Mouse (Mus musculus) heart, adult 2 months (tissue): ENCODE results near the gene Acin1.

Source experiments
- EP300 ChIP-seq: fragments of 200-500 bp; IDR thresholded peaks from 2 replicates; pipeline ENCODE4 v1.6.1; 2011; ENCODE audit warnings: low read depth, low read length, control low read depth; ENCODE audit not compliant: insufficient read depth
- POLR2A ChIP-seq: fragments of 200-500 bp; IDR thresholded peaks from 2 replicates; pipeline ENCODE4 v1.6.1; 2011; ENCODE audit warnings: mild to moderate bottlenecking, low read depth, low read length, control low read depth; ENCODE audit not compliant: insufficient read depth

GRCm38 (mm10) chr14:54728823-54729653 is 42.3 kb upstream of the Acin1 start:
- TF ChIP-seq EP300 (no peak), POLR2A (no peak)
